Mouse (Mus musculus) forebrain, embryonic 16.5 days (tissue): ENCODE results near the gene Arhgap17. TPM values are rescaled to one million over a fixed set of nuclear protein-coding genes. Genes with fewer than 3 reads are reported as not detected.

Experiments
- ATAC-seq: fragments of 200-750 bp; cut with Nextera tagmentation; 2 replicates; pipeline ENCODE4 v1.8.0; 2017; ENCODE audit warnings: mild to moderate bottlenecking, moderate library complexity
- H3K27ac ChIP-seq: fragments of 300-500 bp; sonication (generic); 2 replicates; pipeline ENCODE4 v1.5.1; 2014; ENCODE audit warnings: low read length, control low read depth
- H3K27me3 ChIP-seq: fragments of 300-500 bp; sonication (generic); replicated peaks from 2 replicates; pipeline ENCODE4 v1.6.1; 2014; ENCODE audit warnings: low read length; ENCODE audit not compliant: control insufficient read depth, insufficient read depth
- H3K36me3 ChIP-seq: fragments of 300-500 bp; sonication (generic); 2 replicates; pipeline ENCODE4 v1.6.1; 2014; ENCODE audit not compliant: control insufficient read depth, insufficient read depth
- H3K4me1 ChIP-seq: fragments of 300-500 bp; sonication (generic); replicated peaks from 2 replicates; pipeline ENCODE4 v1.6.1; 2014; ENCODE audit warnings: low read length; ENCODE audit not compliant: control insufficient read depth, insufficient read depth
- H3K4me2 ChIP-seq: fragments of 300-500 bp; sonication (generic); 2 replicates; pipeline ENCODE4 v1.6.1; 2014; ENCODE audit warnings: mild to moderate bottlenecking, low read length, control low read depth
- H3K4me3 ChIP-seq: fragments of 300-500 bp; sonication (generic); replicated peaks from 2 replicates; pipeline ENCODE4 v1.5.1; 2014; ENCODE audit warnings: mild to moderate bottlenecking, low read length, control low read depth
- H3K9ac ChIP-seq: fragments of 300-500 bp; sonication (generic); replicated peaks from 2 replicates; pipeline ENCODE4 v1.6.1; 2014; ENCODE audit warnings: low read depth, low read length, control low read depth
- H3K9me3 ChIP-seq: fragments of 300-500 bp; sonication (generic); 2 replicates; pipeline ENCODE4 v1.6.1; 2016; ENCODE audit warnings: low read length; ENCODE audit not compliant: control insufficient read depth
- WGBS: fragments of 180-500 bp; shearing (Covaris S2); extraction: QIAGEN DNeasy Blood & Tissue Kit; methylation state at CpG from one replicate; pipeline ENCODE4 v1.1.7; 2014; 5-methylcytosine and 5-hydroxymethylcytosine counted together
- polyA plus RNA-seq: library from polyadenylated mRNA; unstranded; fragments of >200 nt; fragmentation: Nextera tagmentation; extraction: Ambion mirVana; gene quantifications from 2 replicates; pipeline ENCODE4 v1.2.1, GENCODE M21; 2015

The Arhgap17 gene
- polyA plus RNA-seq, 1 experiment from 2014 or later, result 9.5 TPM

GRCm38 (mm10) chr7:123327909-123328308 is 41.8 kb downstream of the Arhgap17 start:
- Histone ChIP-seq H3K27me3 (no peaks in the 10 kb centered on the region), H3K36me3 (peaks cover 4% of the 10 kb centered on the region; the same call in 1 of the 2 replicates), H3K4me3 (no peak overlapping the region), H3K27ac (no peak overlapping the region), H3K4me1 (no peaks in the 10 kb centered on the region), H3K4me2 (no peak overlapping the region), H3K9me3 (no peaks in the 10 kb centered on the region), H3K9ac (no peak overlapping the region)
- WGBS, result 71% methylated on average over 4 of the region's 4 CpGs
- no peak for ATAC-seq

DNA sequence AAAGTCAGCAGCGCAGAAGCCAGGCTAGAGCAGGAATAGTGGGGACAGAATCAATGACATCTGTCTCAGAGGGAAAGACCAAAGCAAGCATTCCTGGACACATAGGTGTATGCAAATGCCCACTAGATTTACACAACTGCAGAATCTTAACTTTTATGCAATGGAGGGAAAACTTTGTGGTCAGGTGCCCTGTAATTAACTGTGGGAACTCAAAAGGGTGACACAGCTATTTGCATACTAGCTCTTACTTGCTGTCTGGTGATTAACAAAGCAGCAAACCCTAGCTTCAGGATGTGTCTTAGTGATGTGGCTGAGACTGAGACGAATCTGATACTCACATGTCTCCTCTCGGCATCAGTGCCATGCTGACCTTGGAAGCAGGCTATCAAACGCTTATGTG is 42.8 kb downstream of the Arhgap17 start:
- WGBS, result 84% methylated on average over 4 of the region's 4 CpGs
- ATAC-seq, result no peak

DNA sequence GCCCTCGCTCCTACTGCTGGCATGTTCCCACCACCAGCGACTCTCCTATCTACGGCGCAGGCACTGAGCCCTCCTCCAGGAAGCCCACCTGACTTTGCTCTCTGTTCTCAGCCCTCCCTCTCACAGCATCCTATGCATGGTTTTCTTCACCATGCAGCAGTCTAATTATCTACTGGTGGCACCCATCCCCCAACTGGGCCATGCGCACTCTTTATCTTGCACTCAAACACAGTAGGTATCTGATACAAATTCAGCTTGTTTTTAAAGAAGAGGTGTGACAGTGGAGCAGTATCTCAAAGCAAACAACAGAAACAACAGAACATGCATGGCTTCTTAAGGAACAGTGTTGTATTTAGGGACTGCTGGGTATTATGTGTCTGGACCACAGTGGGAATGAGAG is 43.7 kb downstream of the Arhgap17 start:
- Histone ChIP-seq H3K9ac (no peak overlapping the region), H3K36me3 (peaks cover 6% of the 10 kb centered on the region; the same call in 1 of the 2 replicates), H3K4me3 (no peak overlapping the region), H3K27me3 (no peaks in the 10 kb centered on the region), H3K4me1 (no peaks in the 10 kb centered on the region), H3K9me3 (no peaks in the 10 kb centered on the region), H3K4me2 (no peak overlapping the region), H3K27ac (no peak overlapping the region)
- no peak for ATAC-seq
- 88% methylated on average over 5 of the region's 5 CpGs for WGBS

More for the DNA sequence above, 42.8 kb downstream of the Arhgap17 start:
- no peaks in the 10 kb centered on the region for H3K27me3 ChIP-seq
- no peak overlapping the region for H3K27ac ChIP-seq
- H3K4me2 ChIP-seq, result no peak overlapping the region
- no peak overlapping the region for H3K4me3 ChIP-seq
- H3K36me3 ChIP-seq, result peaks cover 4% of the 10 kb centered on the region; the same call in 1 of the 2 replicates
- no peak overlapping the region for H3K9ac ChIP-seq
- H3K9me3 ChIP-seq, result no peaks in the 10 kb centered on the region
- H3K4me1 ChIP-seq, result no peaks in the 10 kb centered on the region

- no peak overlapping the region for H3K27ac ChIP-seq
- peaks cover 8% of the 10 kb centered on the region; the same call in 1 of the 2 replicates for H3K36me3 ChIP-seq
- H3K4me3 ChIP-seq, result no peak overlapping the region
- H3K4me2 ChIP-seq, result no peak overlapping the region
- no peak overlapping the region for H3K9ac ChIP-seq
- H3K27me3 ChIP-seq, result no peaks in the 10 kb centered on the region
- no peak for ATAC-seq
- 95% methylated on average over 1 of the region's 1 CpGs for WGBS
- no peaks in the 10 kb centered on the region for H3K4me1 ChIP-seq
- H3K9me3 ChIP-seq, result no peaks in the 10 kb centered on the region
Observed at GRCm38 (mm10) chr7:123324105-123324504, 45.6 kb downstream of the Arhgap17 start.

GRCm38 (mm10) chr7:123323388-123323787 is 46.3 kb downstream of the Arhgap17 start:
- no peak for ATAC-seq
- Histone ChIP-seq H3K4me3 (no peak overlapping the region), H3K9me3 (no peaks in the 10 kb centered on the region), H3K4me2 (no peak overlapping the region), H3K27me3 (no peaks in the 10 kb centered on the region), H3K27ac (no peak overlapping the region), H3K9ac (no peak overlapping the region), H3K36me3 (peaks cover 8% of the 10 kb centered on the region; the same call in 1 of the 2 replicates), H3K4me1 (no peaks in the 10 kb centered on the region)
- 90% methylated on average over 2 of the region's 2 CpGs for WGBS

DNA sequence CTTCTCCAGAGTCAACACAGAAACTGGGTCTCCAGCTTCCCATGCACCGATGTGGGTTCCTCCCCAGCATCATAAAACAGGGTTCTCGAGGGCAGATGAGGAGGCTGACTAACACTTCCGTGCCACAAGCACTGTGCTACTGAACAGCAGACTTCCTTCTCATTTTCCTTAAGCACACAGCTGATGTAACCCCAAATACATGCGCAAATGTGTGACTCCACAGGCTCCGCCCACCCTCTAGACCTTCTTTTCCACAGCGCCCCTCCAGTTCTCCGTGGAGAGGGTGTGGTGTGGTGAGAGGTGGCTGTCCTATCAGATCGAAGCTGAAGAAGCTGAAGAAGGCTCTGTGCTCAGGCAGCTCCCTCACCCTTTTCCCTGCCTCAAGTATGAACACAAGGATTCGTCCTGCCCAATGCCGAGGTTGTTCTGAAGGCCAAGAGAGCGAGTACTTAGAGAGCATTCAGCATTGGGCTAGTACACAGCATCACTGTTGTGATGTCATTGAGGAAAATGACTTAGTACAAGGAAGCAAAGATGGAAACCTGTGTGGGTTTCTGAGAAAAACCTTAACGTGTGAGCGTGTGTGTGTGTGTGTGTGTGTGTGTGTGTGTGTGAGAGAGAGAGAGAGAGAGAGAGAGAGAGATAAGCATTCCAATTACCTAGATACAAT is 47.1 kb downstream of the Arhgap17 start:
- no peak overlapping the region for H3K9ac ChIP-seq
- H3K27ac ChIP-seq, result no peak overlapping the region
- no peak for ATAC-seq
- H3K4me2 ChIP-seq, result no peak overlapping the region
- H3K4me1 ChIP-seq, result no peaks in the 10 kb centered on the region
- no peaks in the 10 kb centered on the region for H3K27me3 ChIP-seq
- no peaks in the 10 kb centered on the region for H3K9me3 ChIP-seq
- WGBS, result 91% methylated on average over 13 of the region's 13 CpGs
- H3K4me3 ChIP-seq, result no peak overlapping the region
- H3K36me3 ChIP-seq, result peaks cover 8% of the 10 kb centered on the region; the same call in 1 of the 2 replicates

- Histone ChIP-seq H3K27ac (no peak overlapping the region), H3K36me3 (peaks cover 8% of the 10 kb centered on the region), H3K27me3 (no peaks in the 10 kb centered on the region), H3K9ac (no peak overlapping the region), H3K4me2 (no peak overlapping the region), H3K9me3 (no peaks in the 10 kb centered on the region), H3K4me1 (no peaks in the 10 kb centered on the region), H3K4me3 (no peak overlapping the region)
- WGBS, result 86% methylated on average over 3 of the region's 3 CpGs
- no peak for ATAC-seq
Observed at GRCm38 (mm10) chr7:123312738-123313137, 57.0 kb downstream of the Arhgap17 start.

DNA sequence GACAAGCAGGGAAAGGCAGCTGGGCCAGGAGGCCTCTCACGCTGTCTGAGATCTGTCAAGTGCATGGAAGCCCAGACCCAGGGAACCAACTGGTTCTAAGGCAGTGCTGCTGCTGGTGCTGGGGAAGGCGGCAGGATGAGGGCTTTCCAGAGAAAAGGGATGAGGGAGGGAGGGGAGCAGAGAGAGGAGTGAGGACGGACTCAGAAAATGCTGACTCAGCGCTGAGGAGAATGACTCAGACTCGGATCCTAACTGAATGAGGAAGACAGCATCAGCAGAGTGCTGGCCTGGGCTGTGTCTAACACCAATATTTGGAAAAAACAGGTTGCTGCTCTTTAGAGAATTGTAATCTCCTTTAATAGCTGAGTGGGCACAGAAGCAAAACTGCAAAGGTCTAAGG is 57.9 kb downstream of the Arhgap17 start:
- Histone ChIP-seq H3K9me3 (no peaks in the 10 kb centered on the region), H3K27me3 (no peaks in the 10 kb centered on the region), H3K4me2 (no peak overlapping the region), H3K27ac (no peak overlapping the region), H3K4me1 (no peaks in the 10 kb centered on the region), H3K4me3 (no peak overlapping the region), H3K36me3 (peaks cover 8% of the 10 kb centered on the region), H3K9ac (no peak overlapping the region)
- WGBS, result 76% methylated on average over 5 of the region's 5 CpGs
- ATAC-seq, result no peak

GRCm38 (mm10) chr7:123307887-123308558 is 61.7 kb downstream of the Arhgap17 start:
- ATAC-seq, result no peak
- WGBS, result 98% methylated on average over 4 of the region's 4 CpGs
- Histone ChIP-seq H3K9ac (no peak overlapping the region), H3K4me2 (no peak overlapping the region), H3K4me1 (no peaks in the 10 kb centered on the region), H3K27me3 (no peaks in the 10 kb centered on the region), H3K4me3 (no peak overlapping the region), H3K9me3 (no peaks in the 10 kb centered on the region), H3K36me3 (peaks cover 9% of the 10 kb centered on the region), H3K27ac (no peak overlapping the region)
